Mouse (Mus musculus) neural tube, embryonic 13.5 days (tissue): ENCODE results near the gene Rtn2. TPM values are rescaled to one million over a fixed set of nuclear protein-coding genes. Genes with fewer than 3 reads are reported as not detected.
A peak's percentile ranks its signal among the peaks of the same experiment; 100 is the strongest.

Experiments used
- ATAC-seq: fragments of 200-750 bp; cut with Nextera tagmentation; 2 replicates; pipeline ENCODE4 v1.8.0; 2017; ENCODE audit warnings: low read depth, mild to moderate bottlenecking, moderate TSS enrichment, moderate library complexity
- H3K27ac ChIP-seq: fragments of 300-500 bp; sonication (generic); replicated peaks from 2 replicates; pipeline ENCODE4 v1.5.1; 2015; ENCODE audit warnings: moderate library complexity, mild to moderate bottlenecking, inconsistent platforms
- H3K27me3 ChIP-seq: fragments of 300-500 bp; sonication (generic); 2 replicates; pipeline ENCODE4 v1.6.1; 2015; ENCODE audit warnings: mild to moderate bottlenecking, inconsistent platforms
- H3K36me3 ChIP-seq: fragments of 300-500 bp; sonication (generic); 2 replicates; pipeline ENCODE4 v1.6.1; 2015; ENCODE audit warnings: mild to moderate bottlenecking, inconsistent platforms
- H3K4me1 ChIP-seq: fragments of 300-500 bp; sonication (generic); replicated peaks from 2 replicates; pipeline ENCODE4 v1.6.1; 2015; ENCODE audit warnings: inconsistent platforms
- H3K4me2 ChIP-seq: fragments of 300-500 bp; sonication (generic); 2 replicates; pipeline ENCODE4 v1.6.1; 2015; ENCODE audit warnings: inconsistent platforms, mild to moderate bottlenecking, moderate library complexity
- H3K4me3 ChIP-seq: fragments of 300-500 bp; sonication (generic); 2 replicates; pipeline ENCODE4 v1.5.1; 2015; ENCODE audit warnings: mild to moderate bottlenecking, inconsistent platforms
- H3K9ac ChIP-seq: fragments of 300-500 bp; sonication (generic); 2 replicates; pipeline ENCODE4 v1.6.1; 2015; ENCODE audit warnings: moderate library complexity, mild to moderate bottlenecking, inconsistent platforms
- H3K9me3 ChIP-seq: fragments of 300-500 bp; sonication (generic); 2 replicates; pipeline ENCODE4 v1.6.1; 2016; ENCODE audit warnings: inconsistent platforms
- WGBS: fragments of 180-500 bp; shearing (Covaris S2); methylation state at CpG from one replicate; pipeline ENCODE4 v1.1.7; 2015; 5-methylcytosine and 5-hydroxymethylcytosine counted together
- polyA plus RNA-seq: library from polyadenylated mRNA; unstranded; fragments of >200 nt; fragmentation: Nextera tagmentation; extraction: Ambion mirVana; gene quantifications from 2 replicates; pipeline ENCODE4 v1.2.1, GENCODE M21; 2015

Gene Rtn2
- polyA plus RNA-seq, 1 experiment from 2014 or later = 117 TPM

GRCm38 (mm10) chr7:19247511-19247910 is 34.9 kb upstream of the Rtn2 start:
- H3K9me3 ChIP-seq = no peaks in the 10 kb centered on the region
- no peak overlapping the region for H3K27ac ChIP-seq
- no peaks in the 10 kb centered on the region; the same call in 1 of the 2 replicates for H3K4me1 ChIP-seq
- peaks cover 32% of the 10 kb centered on the region for H3K36me3 ChIP-seq
- H3K4me3 ChIP-seq = no peak overlapping the region
- H3K27me3 ChIP-seq = no peaks in the 10 kb centered on the region
- WGBS = 93% methylated on average over 2 of the region's 2 CpGs
- H3K4me2 ChIP-seq = no peak overlapping the region
- no peak for ATAC-seq
- no peak overlapping the region for H3K9ac ChIP-seq

GRCm38 (mm10) chr7:19252078-19252477 is 30.3 kb upstream of the Rtn2 start:
- H3K27ac ChIP-seq = no peak overlapping the region
- no peak overlapping the region for H3K4me3 ChIP-seq
- no peak overlapping the region for H3K4me2 ChIP-seq
- peaks cover 30% of the 10 kb centered on the region for H3K36me3 ChIP-seq
- no peaks in the 10 kb centered on the region for H3K9me3 ChIP-seq
- WGBS = 85% methylated on average over 4 of the region's 4 CpGs
- no peaks in the 10 kb centered on the region for H3K4me1 ChIP-seq
- no peak overlapping the region for H3K9ac ChIP-seq
- H3K27me3 ChIP-seq = no peaks in the 10 kb centered on the region
- ATAC-seq = no peak

DNA sequence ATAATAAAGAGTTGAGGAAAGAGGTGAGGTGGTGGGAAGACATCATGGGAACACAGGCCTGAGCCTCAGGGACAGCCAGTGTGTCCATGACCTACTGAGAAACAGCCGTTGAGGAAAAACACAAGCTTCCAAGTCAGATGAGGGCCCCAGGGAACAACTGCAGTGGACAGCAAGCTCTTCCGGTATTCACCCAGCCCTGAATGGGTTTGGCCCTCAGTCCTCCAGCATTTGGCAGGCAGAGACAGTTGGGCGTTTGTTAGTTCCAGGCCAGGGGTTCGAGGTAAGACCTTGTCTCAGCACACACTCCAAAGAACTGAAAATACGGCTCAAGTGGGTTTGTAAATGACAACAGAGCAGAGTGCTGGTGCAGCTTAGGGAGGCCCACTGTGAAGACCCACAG is 29.0 kb upstream of the Rtn2 start:
- Histone ChIP-seq H3K27ac (no peak overlapping the region), H3K36me3 (peaks cover 36% of the 10 kb centered on the region), H3K4me3 (no peak overlapping the region), H3K27me3 (no peaks in the 10 kb centered on the region), H3K4me2 (no peak overlapping the region), H3K9me3 (no peaks in the 10 kb centered on the region), H3K9ac (no peak overlapping the region), H3K4me1 (0 out of 2 replicates have a peak, but pooled peaks cover 4% of the 10 kb centered on the region)
- ATAC-seq = no peak
- 65% methylated on average over 5 of the region's 5 CpGs for WGBS

GRCm38 (mm10) chr7:19255395-19255794 is 27.0 kb upstream of the Rtn2 start:
- Histone ChIP-seq H3K9ac (no peak overlapping the region), H3K9me3 (no peaks in the 10 kb centered on the region), H3K4me1 (0 out of 2 replicates have a peak, but pooled peaks cover 4% of the 10 kb centered on the region), H3K27me3 (no peaks in the 10 kb centered on the region), H3K4me3 (no peak overlapping the region), H3K36me3 (peaks cover 55% of the 10 kb centered on the region), H3K27ac (no peak overlapping the region), H3K4me2 (no peak overlapping the region)
- 87% methylated on average over 17 of the region's 17 CpGs for WGBS
- no peak for ATAC-seq

DNA sequence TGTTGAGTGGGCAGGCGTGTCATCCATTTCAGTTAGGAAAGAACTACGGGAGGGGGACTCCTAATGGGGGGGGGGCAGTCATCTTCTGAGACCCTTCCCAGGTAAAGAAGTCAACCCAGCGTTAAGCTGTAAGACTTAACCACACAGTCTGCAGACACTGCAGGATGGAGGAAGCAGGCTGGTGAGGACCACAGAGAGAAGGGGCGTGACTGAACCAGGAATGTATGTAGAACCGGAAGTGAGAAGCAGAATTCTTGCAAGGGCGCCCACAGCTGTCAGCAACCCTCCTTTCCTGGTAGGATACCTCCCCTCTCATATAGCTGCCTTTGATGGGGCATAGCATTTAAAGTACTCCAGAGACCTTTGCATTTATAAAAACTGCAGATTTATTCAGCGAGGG is 25.9 kb upstream of the Rtn2 start:
- Histone ChIP-seq H3K4me3 (no peak overlapping the region), H3K36me3 (peaks cover 66% of the 10 kb centered on the region), H3K27ac (no peak overlapping the region), H3K27me3 (no peaks in the 10 kb centered on the region), H3K4me2 (no peak overlapping the region), H3K9me3 (no peaks in the 10 kb centered on the region), H3K9ac (no peak overlapping the region), H3K4me1 (0 out of 2 replicates have a peak, but pooled peaks cover 4% of the 10 kb centered on the region)
- 83% methylated on average over 7 of the region's 7 CpGs for WGBS
- no peak for ATAC-seq

DNA sequence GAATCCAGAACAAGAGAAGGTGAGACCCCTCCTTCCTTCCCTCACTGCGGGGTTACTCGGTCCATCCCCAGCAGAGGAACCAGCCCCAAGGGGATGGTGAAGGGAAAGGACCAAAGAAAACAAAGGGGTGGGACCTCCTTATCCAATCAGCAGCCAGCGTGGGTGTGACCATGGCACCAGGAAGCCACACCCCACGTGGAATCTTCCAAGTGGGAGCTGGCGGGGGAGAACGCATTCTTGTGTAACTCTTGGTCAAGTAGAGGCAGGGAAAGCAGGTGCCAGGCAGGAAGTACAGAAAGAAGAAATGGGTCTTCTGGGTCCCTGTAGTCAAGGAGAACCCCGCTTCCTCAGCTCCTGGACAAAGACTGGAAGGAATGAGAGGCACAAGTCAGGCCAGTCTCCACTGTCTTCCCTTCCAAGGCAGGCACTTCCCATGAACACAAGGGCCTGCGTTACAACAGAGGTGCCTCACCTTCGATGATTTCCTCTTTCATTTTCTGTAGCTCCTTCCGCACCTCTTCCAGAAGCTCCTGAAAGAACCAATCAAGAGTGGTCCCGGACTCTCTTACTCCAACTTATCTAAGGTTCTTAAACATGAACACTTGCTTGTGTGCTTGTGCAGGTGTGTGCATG is 24.9 kb upstream of the Rtn2 start:
- WGBS = 37% methylated on average over 11 of the region's 11 CpGs
- Histone ChIP-seq H3K27ac (no peak overlapping the region), H3K36me3 (peaks cover 76% of the 10 kb centered on the region), H3K9ac (no peak overlapping the region), H3K9me3 (no peaks in the 10 kb centered on the region), H3K4me1 (0 out of 2 replicates have a peak, but pooled peaks cover 4% of the 10 kb centered on the region), H3K4me2 (no peak overlapping the region), H3K27me3 (no peaks in the 10 kb centered on the region), H3K4me3 (no peak overlapping the region)
- peak; percentile 71 for ATAC-seq

GRCm38 (mm10) chr7:19258336-19258735 is 24.1 kb upstream of the Rtn2 start:
- H3K36me3 ChIP-seq = peaks cover 84% of the 10 kb centered on the region
- H3K9me3 ChIP-seq = no peaks in the 10 kb centered on the region
- no peak overlapping the region for H3K4me2 ChIP-seq
- 0 out of 2 replicates have a peak, but pooled peaks cover 4% of the 10 kb centered on the region for H3K4me1 ChIP-seq
- 85% methylated on average over 3 of the region's 3 CpGs for WGBS
- no peak overlapping the region for H3K27ac ChIP-seq
- no peaks in the 10 kb centered on the region for H3K27me3 ChIP-seq
- no peak overlapping the region for H3K4me3 ChIP-seq
- H3K9ac ChIP-seq = no peak overlapping the region
- no peak for ATAC-seq

- Histone ChIP-seq H3K27ac (no peak overlapping the region), H3K9me3 (no peaks in the 10 kb centered on the region), H3K4me2 (no peak overlapping the region), H3K4me1 (peaks cover 32% of the 10 kb centered on the region), H3K27me3 (no peaks in the 10 kb centered on the region), H3K9ac (0 out of 2 replicates have a peak overlapping the region, but pooled peaks have one; percentile 13), H3K36me3 (peaks cover 55% of the 10 kb centered on the region), H3K4me3 (no peak overlapping the region)
- ATAC-seq = no peak
- 80% methylated on average over 7 of the region's 7 CpGs for whole genome bisulfite sequencing
Measured at GRCm38 (mm10) chr7:19265147-19265546, 17.3 kb upstream of the Rtn2 start.

DNA sequence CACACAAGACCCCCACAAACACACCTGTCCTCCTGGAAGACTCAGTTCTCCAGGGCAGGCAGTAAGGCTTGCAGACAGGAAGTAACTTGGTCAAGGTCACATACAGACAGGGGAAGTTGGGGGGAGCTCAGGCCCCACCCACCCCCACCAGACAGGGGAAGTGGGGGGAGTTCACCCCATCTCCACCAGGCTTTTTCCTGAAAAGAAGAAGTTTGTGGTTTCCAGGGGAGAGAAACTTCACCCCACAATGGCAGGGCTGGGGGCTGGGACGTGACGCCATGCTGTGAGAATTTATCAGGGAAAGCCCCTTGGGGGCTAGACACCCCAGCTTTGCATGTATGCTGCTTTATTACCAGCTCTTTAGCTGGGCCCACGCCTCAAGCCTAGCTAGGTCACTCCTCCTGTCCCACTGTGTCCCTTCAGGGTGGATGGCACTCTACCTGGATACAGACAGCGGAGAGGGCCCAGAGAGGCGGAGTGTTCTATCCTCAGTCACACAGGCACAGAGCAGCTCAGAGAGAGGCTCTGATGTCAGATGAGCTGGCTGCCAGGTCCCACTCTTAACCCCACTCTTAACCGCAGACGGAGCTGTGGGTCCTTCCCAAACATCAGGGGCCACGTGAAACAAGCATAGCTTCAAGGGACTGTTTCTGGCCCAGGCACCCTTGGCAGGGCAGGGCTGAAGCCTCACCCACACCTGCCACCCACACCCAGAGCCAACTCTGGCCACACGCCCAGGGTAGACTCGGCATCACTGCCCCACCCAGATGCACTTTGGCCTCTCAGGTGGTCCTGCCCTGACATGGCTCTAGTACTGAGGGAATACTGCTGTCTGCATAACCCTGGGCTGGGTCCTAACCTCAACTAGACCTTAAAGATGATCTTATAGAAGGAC is 16.2 kb upstream of the Rtn2 start:
- ATAC-seq = no peak
- WGBS = 83% methylated on average over 10 of the region's 10 CpGs
- no peaks in the 10 kb centered on the region for H3K27me3 ChIP-seq
- H3K36me3 ChIP-seq = peaks cover 44% of the 10 kb centered on the region
- no peak overlapping the region for H3K27ac ChIP-seq
- no peak overlapping the region for H3K4me2 ChIP-seq
- H3K4me3 ChIP-seq = no peak overlapping the region
- peaks cover 42% of the 10 kb centered on the region for H3K4me1 ChIP-seq
- H3K9me3 ChIP-seq = no peaks in the 10 kb centered on the region
- H3K9ac ChIP-seq = peak overlapping the region; percentile 41

- Histone ChIP-seq H3K27me3 (no peaks in the 10 kb centered on the region), H3K36me3 (peaks cover 37% of the 10 kb centered on the region), H3K9me3 (no peaks in the 10 kb centered on the region), H3K4me1 (peaks cover 42% of the 10 kb centered on the region), H3K9ac (no peak overlapping the region), H3K4me2 (no peak overlapping the region), H3K27ac (no peak overlapping the region), H3K4me3 (no peak overlapping the region)
- WGBS = 76% methylated on average over 10 of the region's 10 CpGs
- ATAC-seq = no peak
Measured at GRCm38 (mm10) chr7:19267051-19267450, 15.4 kb upstream of the Rtn2 start.

GRCm38 (mm10) chr7:19268993-19269681 is 13.3 kb upstream of the Rtn2 start:
- H3K4me3 ChIP-seq = peak overlapping the region; percentile 96
- H3K36me3 ChIP-seq = peaks cover 16% of the 10 kb centered on the region
- peaks cover 47% of the 10 kb centered on the region for H3K4me1 ChIP-seq
- no peak for ATAC-seq
- H3K4me2 ChIP-seq = peak overlapping the region; percentile 96
- H3K9me3 ChIP-seq = no peaks in the 10 kb centered on the region
- WGBS = 50% methylated on average over 10 of the region's 10 CpGs
- peak overlapping the region; percentile 95 for H3K9ac ChIP-seq
- H3K27ac ChIP-seq = peak overlapping the region; percentile 86; the same call in 1 of the 2 replicates
- H3K27me3 ChIP-seq = 0 out of 2 replicates have a peak, but pooled peaks cover 1% of the 10 kb centered on the region
